Mouse (Mus musculus): ENCODE results near the gene Fmn2. TPM values are rescaled to one million over a fixed set of nuclear protein-coding genes. Genes with fewer than 3 reads are reported as not detected.
A peak's percentile ranks its signal among the peaks of the same experiment; 100 is the strongest.

The Fmn2 gene
- polyA plus RNA-seq, 1 experiment from 2014 or later, result 0.26 TPM

GRCm38 (mm10) chr1:174665116-174665515 lies 163.5 kb downstream of the Fmn2 start:
- H3K4me2 ChIP-seq (replicated peaks; ENCODE audit: low read depth, low read length), result no peak overlapping the region
- no peaks in the 10 kb centered on the region for H3K27me3 ChIP-seq (replicated peaks; ENCODE audit: insufficient read depth, low read length)
- TF ChIP-seq CTCF (IDR thresholded peaks at IDR 0.05) (no peak), EP300 (IDR thresholded peaks at IDR 0.05) (no peak)
- H3K9ac ChIP-seq (replicated peaks; ENCODE audit: low read depth), result no peak overlapping the region
- no peaks in the 10 kb centered on the region for H3K36me3 ChIP-seq (ENCODE audit: insufficient read depth, low read length)
- no peaks in the 10 kb centered on the region for H3K9me3 ChIP-seq (ENCODE audit: low read length)
- DNase-seq (ENCODE audit: low spot score), result no peak
- H3K4me1 ChIP-seq (ENCODE audit: insufficient read depth, low read depth, low read length), result no peaks in the 10 kb centered on the region; the same call in 1 of the 2 replicates
- H3K4me3 ChIP-seq (ENCODE audit: low read depth, low read length), result no peak overlapping the region
- no peak for ATAC-seq
- H3K27ac ChIP-seq (ENCODE audit: low read length), result no peak overlapping the region

- Histone ChIP-seq H3K4me2 (replicated peaks; ENCODE audit: low read depth, low read length) (no peak overlapping the region), H3K4me1 (ENCODE audit: insufficient read depth, low read depth, low read length) (no peaks in the 10 kb centered on the region), H3K36me3 (ENCODE audit: insufficient read depth, low read length) (no peaks in the 10 kb centered on the region), H3K9ac (replicated peaks; ENCODE audit: low read depth) (no peak overlapping the region), H3K27me3 (replicated peaks; ENCODE audit: insufficient read depth, low read length) (no peaks in the 10 kb centered on the region), H3K4me3 (ENCODE audit: low read depth, low read length) (no peak overlapping the region), H3K27ac (ENCODE audit: low read length) (no peak overlapping the region), H3K9me3 (ENCODE audit: low read length) (no peaks in the 10 kb centered on the region)
- ATAC-seq, result no peak
- DNase-seq (ENCODE audit: low spot score), result no peak
- TF ChIP-seq EP300 (IDR thresholded peaks at IDR 0.05) (no peak), CTCF (IDR thresholded peaks at IDR 0.05) (no peak)
- 74% methylated on average over 1 of the region's 1 CpGs for WGBS
Measured at GRCm38 (mm10) chr1:174669132-174669531, 167.5 kb downstream of the Fmn2 start.

DNA sequence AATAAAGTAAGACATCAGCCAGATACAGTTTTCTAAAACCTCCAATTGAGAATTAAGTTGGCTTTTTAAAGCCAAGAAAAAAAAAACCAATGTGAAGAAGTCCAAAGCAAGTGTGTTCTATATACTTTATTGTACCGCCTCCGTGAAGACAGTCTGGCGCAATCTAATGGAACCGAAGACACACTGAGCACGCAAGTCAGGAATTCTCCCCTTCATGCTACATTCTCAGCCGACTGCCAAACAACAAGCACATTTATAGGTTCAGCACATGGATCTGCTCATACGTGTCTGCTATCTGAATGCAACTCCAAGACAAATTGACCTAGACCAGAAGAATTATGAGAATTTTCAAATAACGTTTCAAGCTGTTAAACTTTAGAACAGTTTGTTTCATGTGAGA lies 169.2 kb downstream of the Fmn2 start:
- no peaks in the 10 kb centered on the region for H3K9me3 ChIP-seq (ENCODE audit: low read length)
- 78% methylated on average over 8 of the region's 8 CpGs for WGBS
- no peak overlapping the region for H3K9ac ChIP-seq (replicated peaks; ENCODE audit: low read depth)
- H3K36me3 ChIP-seq (ENCODE audit: insufficient read depth, low read length), result no peaks in the 10 kb centered on the region
- no peaks in the 10 kb centered on the region for H3K27me3 ChIP-seq (replicated peaks; ENCODE audit: insufficient read depth, low read length)
- H3K4me1 ChIP-seq (ENCODE audit: insufficient read depth, low read depth, low read length), result no peaks in the 10 kb centered on the region
- TF ChIP-seq EP300 (IDR thresholded peaks at IDR 0.05) (no peak), CTCF (IDR thresholded peaks at IDR 0.05) (no peak)
- no peak for DNase-seq (ENCODE audit: low spot score)
- ATAC-seq, result no peak
- no peak overlapping the region for H3K4me3 ChIP-seq (ENCODE audit: low read depth, low read length)
- no peak overlapping the region for H3K4me2 ChIP-seq (replicated peaks; ENCODE audit: low read depth, low read length)
- no peak overlapping the region for H3K27ac ChIP-seq (ENCODE audit: low read length)

DNA sequence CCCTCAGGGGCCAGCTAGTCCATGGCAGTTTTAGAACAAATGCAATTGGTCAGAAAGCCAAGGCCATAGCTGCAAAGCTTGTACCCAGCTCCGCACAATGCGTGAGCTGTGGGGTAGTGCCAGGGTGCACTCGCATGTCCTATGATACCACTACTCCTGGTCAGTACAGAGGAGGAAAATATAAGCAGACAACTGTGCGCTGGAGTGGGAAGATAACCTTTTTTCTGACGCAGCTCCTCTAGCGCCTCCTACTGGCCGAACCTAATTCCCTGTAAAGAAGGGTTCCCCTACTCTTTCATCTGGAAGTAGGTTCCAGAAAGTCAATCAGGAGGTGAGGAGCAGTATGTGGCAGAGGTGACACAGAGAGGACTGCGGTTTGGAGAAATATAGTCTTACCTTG lies 173.0 kb downstream of the Fmn2 start:
- Histone ChIP-seq H3K4me3 (ENCODE audit: low read depth, low read length) (no peak overlapping the region), H3K9ac (replicated peaks; ENCODE audit: low read depth) (no peak overlapping the region), H3K27ac (ENCODE audit: low read length) (no peak overlapping the region), H3K27me3 (replicated peaks; ENCODE audit: insufficient read depth, low read length) (no peaks in the 10 kb centered on the region), H3K9me3 (ENCODE audit: low read length) (no peaks in the 10 kb centered on the region), H3K36me3 (ENCODE audit: insufficient read depth, low read length) (no peaks in the 10 kb centered on the region), H3K4me1 (ENCODE audit: insufficient read depth, low read depth, low read length) (peaks cover 5% of the 10 kb centered on the region; the same call in 1 of the 2 replicates), H3K4me2 (replicated peaks; ENCODE audit: low read depth, low read length) (no peak overlapping the region)
- no peak for DNase-seq (ENCODE audit: low spot score)
- TF ChIP-seq EP300 (IDR thresholded peaks at IDR 0.05) (no peak), CTCF (IDR thresholded peaks at IDR 0.05) (peak; percentile 54)
- WGBS, result 66% methylated on average over 8 of the region's 8 CpGs
- no peak for ATAC-seq

- Histone ChIP-seq H3K4me2 (replicated peaks; ENCODE audit: low read depth, low read length) (no peak overlapping the region), H3K4me3 (ENCODE audit: low read depth, low read length) (no peak overlapping the region), H3K36me3 (ENCODE audit: insufficient read depth, low read length) (no peaks in the 10 kb centered on the region), H3K27ac (ENCODE audit: low read length) (no peak overlapping the region; the same call in 1 of the 2 replicates), H3K9ac (replicated peaks; ENCODE audit: low read depth) (no peak overlapping the region), H3K4me1 (ENCODE audit: insufficient read depth, low read depth, low read length) (peaks cover 5% of the 10 kb centered on the region; the same call in 1 of the 2 replicates), H3K9me3 (ENCODE audit: low read length) (no peaks in the 10 kb centered on the region), H3K27me3 (replicated peaks; ENCODE audit: insufficient read depth, low read length) (no peaks in the 10 kb centered on the region)
- 28% methylated on average over 6 of the region's 6 CpGs for WGBS
- DNase-seq (ENCODE audit: low spot score) (peak; percentile 48), ATAC-seq (no peak)
- TF ChIP-seq EP300 (IDR thresholded peaks at IDR 0.05), result no peak
- no peak for TF ChIP-seq CTCF (IDR thresholded peaks at IDR 0.05)
Measured at GRCm38 (mm10) chr1:174675316-174675715, 173.7 kb downstream of the Fmn2 start.

DNA sequence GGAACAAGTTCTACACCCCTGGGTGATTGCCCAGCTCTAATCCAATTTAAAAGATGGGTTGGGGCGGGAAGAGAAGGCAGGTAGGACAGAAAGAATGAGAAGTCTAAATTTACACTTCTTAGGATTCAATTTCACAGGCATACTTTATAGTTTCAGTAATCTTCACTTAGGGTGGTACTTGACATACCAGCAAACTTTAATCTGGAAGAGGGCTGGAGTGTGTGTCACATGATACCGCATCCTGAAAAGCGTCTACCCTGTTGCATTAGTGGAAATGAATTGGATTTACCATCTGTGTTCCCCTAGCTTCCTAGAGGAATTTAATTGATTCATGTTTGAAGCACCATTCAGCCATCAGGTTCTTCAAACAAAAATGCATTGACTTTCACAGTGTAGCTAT lies 174.6 kb downstream of the Fmn2 start:
- H3K4me1 ChIP-seq (ENCODE audit: insufficient read depth, low read depth, low read length), result peaks cover 5% of the 10 kb centered on the region; the same call in 1 of the 2 replicates
- TF ChIP-seq CTCF (IDR thresholded peaks at IDR 0.05) (no peak), EP300 (IDR thresholded peaks at IDR 0.05) (peak; percentile 96)
- WGBS, result 57% methylated on average over 3 of the region's 3 CpGs
- no peak overlapping the region for H3K4me2 ChIP-seq (replicated peaks; ENCODE audit: low read depth, low read length)
- DNase-seq (ENCODE audit: low spot score) (peak; percentile 56), ATAC-seq (peak; percentile 80)
- H3K36me3 ChIP-seq (ENCODE audit: insufficient read depth, low read length), result no peaks in the 10 kb centered on the region
- H3K27ac ChIP-seq (ENCODE audit: low read length), result no peak overlapping the region
- no peak overlapping the region for H3K9ac ChIP-seq (replicated peaks; ENCODE audit: low read depth)
- H3K4me3 ChIP-seq (ENCODE audit: low read depth, low read length), result no peak overlapping the region
- H3K27me3 ChIP-seq (replicated peaks; ENCODE audit: insufficient read depth, low read length), result no peaks in the 10 kb centered on the region
- no peaks in the 10 kb centered on the region for H3K9me3 ChIP-seq (ENCODE audit: low read length)

DNA sequence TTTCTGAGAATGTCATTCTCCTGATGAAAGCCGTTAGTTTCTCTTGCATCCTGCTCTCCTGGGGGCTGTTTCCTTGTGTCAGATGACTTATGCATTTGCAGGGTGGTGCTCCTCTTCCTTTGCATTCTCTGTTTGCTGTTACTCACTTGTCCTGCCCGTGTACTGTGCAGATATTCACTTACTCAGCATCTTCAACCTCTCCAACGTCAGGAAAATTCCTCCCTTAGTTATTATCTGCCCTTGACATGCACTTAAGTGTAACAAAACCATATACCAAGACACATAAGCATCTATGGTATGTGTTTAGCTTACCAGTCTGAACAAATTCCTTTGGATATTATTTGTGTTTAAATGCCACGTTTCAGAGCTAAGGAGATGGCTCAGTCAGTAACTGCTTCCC lies 175.6 kb downstream of the Fmn2 start:
- Histone ChIP-seq H3K9me3 (ENCODE audit: low read length) (no peaks in the 10 kb centered on the region), H3K27ac (ENCODE audit: low read length) (no peak overlapping the region), H3K4me3 (ENCODE audit: low read depth, low read length) (no peak overlapping the region), H3K4me1 (ENCODE audit: insufficient read depth, low read depth, low read length) (peaks cover 5% of the 10 kb centered on the region; the same call in 1 of the 2 replicates), H3K27me3 (replicated peaks; ENCODE audit: insufficient read depth, low read length) (no peaks in the 10 kb centered on the region), H3K9ac (replicated peaks; ENCODE audit: low read depth) (no peak overlapping the region), H3K4me2 (replicated peaks; ENCODE audit: low read depth, low read length) (no peak overlapping the region), H3K36me3 (ENCODE audit: insufficient read depth, low read length) (no peaks in the 10 kb centered on the region)
- WGBS, result 22% methylated on average over 4 of the region's 4 CpGs
- peak; percentile 87 for ATAC-seq
- no peak for TF ChIP-seq CTCF (IDR thresholded peaks at IDR 0.05)
- peak; percentile 99 for TF ChIP-seq EP300 (IDR thresholded peaks at IDR 0.05)
- peak; percentile 28 for DNase-seq (ENCODE audit: low spot score)
